Mouse (Mus musculus) spleen, adult 2 months (tissue): ENCODE data around the gene Sytl3. TPM values are rescaled to one million over a fixed set of nuclear protein-coding genes. Genes with fewer than 3 reads are reported as not detected.
"Not testable (repeated sequence)": the region's sequence is repeated elsewhere in the genome, so short reads cannot be mapped to it uniquely, and the experiment has no call there.

ENCODE experiments used
- DNase-seq, 2 experiments: peaks; one replicate each; pipeline versions ENCODE4 v3.0.0 to v3.0.0-alpha.2; 2012 to 2021; ENCODE audit warnings: low spot score in 2 of 2, low read depth in 1 of 2
- H3K27ac ChIP-seq: fragments of 200-500 bp; 2 replicates; pipeline ENCODE4 v1.5.1; 2012; ENCODE audit warnings: low read length, inconsistent platforms; ENCODE audit not compliant: insufficient read depth
- H3K27me3 ChIP-seq: fragments of 200-500 bp; 2 replicates; pipeline ENCODE4 v1.6.1; 2012; ENCODE audit warnings: mild to moderate bottlenecking, moderate library complexity, low read length, inconsistent platforms; ENCODE audit not compliant: control insufficient read depth, insufficient read depth
- H3K36me3 ChIP-seq: fragments of 200-500 bp; 2 replicates; pipeline ENCODE4 v1.6.1; 2012; ENCODE audit warnings: mild to moderate bottlenecking, low read length, inconsistent platforms; ENCODE audit not compliant: control insufficient read depth, insufficient read depth
- H3K4me1 ChIP-seq: fragments of 200-500 bp; 2 replicates; pipeline ENCODE4 v1.6.1; 2011; ENCODE audit warnings: inconsistent platforms; ENCODE audit not compliant: control insufficient read depth, insufficient read depth, insufficient read length
- H3K4me3 ChIP-seq: fragments of 200-500 bp; 2 replicates; pipeline ENCODE4 v1.5.1; 2011; ENCODE audit warnings: mild to moderate bottlenecking, inconsistent platforms; ENCODE audit not compliant: insufficient read depth, insufficient read length; ENCODE audit errors: extremely low read depth
- WGBS: fragments of 180-500 bp; shearing (Covaris S2); methylation state at CpG from one replicate; pipeline ENCODE4 v1.1.7; 2018; 5-methylcytosine and 5-hydroxymethylcytosine counted together
- polyA plus RNA-seq: library from polyadenylated mRNA; depleted of rRNA; stranded (reverse); fragments of >200 nt; gene quantifications from 2 replicates; pipeline ENCODE4 v1.2.3, GENCODE M21; 2012

Sytl3 gene
- polyA plus RNA-seq, 1 experiment = 3.8 TPM

- H3K27ac ChIP-seq, H3K27me3 ChIP-seq, DNase-seq, H3K4me1 ChIP-seq, H3K4me3 ChIP-seq, H3K36me3 ChIP-seq: not testable (repeated sequence)
- WGBS = 83% methylated on average over 4 of the region's 4 CpGs
Measured at GRCm38 (mm10) chr17:6645668-6646067, 13.2 kb upstream of the Sytl3 start.

GRCm38 (mm10) chr17:6646841-6647240 lies 12.1 kb upstream of the Sytl3 start:
- H3K27ac ChIP-seq, H3K4me3 ChIP-seq, DNase-seq, H3K36me3 ChIP-seq, H3K4me1 ChIP-seq, H3K27me3 ChIP-seq: not testable (repeated sequence)
- WGBS = 93% methylated on average over 8 of the region's 8 CpGs

- not testable (repeated sequence) for H3K4me3 ChIP-seq, H3K27ac ChIP-seq, H3K4me1 ChIP-seq, DNase-seq, H3K36me3 ChIP-seq, H3K27me3 ChIP-seq
- 98% methylated on average over 3 of the region's 3 CpGs for WGBS
Measured at GRCm38 (mm10) chr17:6647452-6647851, 11.4 kb upstream of the Sytl3 start.

GRCm38 (mm10) chr17:6650904-6651565 lies 7.9 kb upstream of the Sytl3 start:
- WGBS = 94% methylated on average over 7 of the region's 7 CpGs
- H3K27me3 ChIP-seq, H3K4me3 ChIP-seq, H3K36me3 ChIP-seq, H3K4me1 ChIP-seq, DNase-seq, H3K27ac ChIP-seq: not testable (repeated sequence)

- WGBS = 87% methylated on average over 4 of the region's 5 CpGs
Measured at GRCm38 (mm10) chr17:6653341-6653946, 5.4 kb upstream of the Sytl3 start.

GRCm38 (mm10) chr17:6655087-6655511 lies 3.8 kb upstream of the Sytl3 start:
- not testable (repeated sequence) for H3K4me1 ChIP-seq, H3K27me3 ChIP-seq, H3K36me3 ChIP-seq
- peak; percentile 30 to 38 for DNase-seq
- WGBS = under 1% methylated on average over 36 of the region's 36 CpGs
- H3K4me3 ChIP-seq = peak overlapping the region; percentile 67
- H3K27ac ChIP-seq = peak overlapping the region; percentile 64

More at GRCm38 (mm10) chr17:6653341-6653946, 5.4 kb upstream of the Sytl3 start:
- H3K36me3 ChIP-seq, H3K27ac ChIP-seq, H3K4me1 ChIP-seq, H3K4me3 ChIP-seq, H3K27me3 ChIP-seq, DNase-seq: not testable (repeated sequence)

- peak within 1 kb of the TSS; percentile 67 for H3K4me3 ChIP-seq
- WGBS = 1% methylated on average over 23 of the region's 33 CpGs
- not testable (repeated sequence) for H3K27me3 ChIP-seq, H3K4me1 ChIP-seq, H3K36me3 ChIP-seq
- DNase-seq = peak; percentile 36 to 52
- peak within 1 kb of the TSS; percentile 65 for H3K27ac ChIP-seq
Measured at GRCm38 (mm10) chr17:6655567-6656281, 3.2 kb upstream of the Sytl3 start, which contains the start of gene Dynlt1f. Gene Dynlt1f, minus strand, starts transcription at chr17:6655900.

GRCm38 (mm10) chr17:6656471-6656870 lies 2.4 kb upstream of the Sytl3 start:
- H3K36me3 ChIP-seq, H3K4me3 ChIP-seq, DNase-seq, H3K4me1 ChIP-seq, H3K27me3 ChIP-seq, H3K27ac ChIP-seq: not testable (repeated sequence)
- 90% methylated on average over 1 of the region's 3 CpGs for WGBS

- H3K36me3 ChIP-seq, H3K27ac ChIP-seq, H3K4me1 ChIP-seq, H3K4me3 ChIP-seq, DNase-seq, H3K27me3 ChIP-seq: not testable (repeated sequence)
- 73% methylated on average over 6 of the region's 6 CpGs for WGBS
Measured at GRCm38 (mm10) chr17:6660589-6660988, 1.7 kb downstream of the Sytl3 start.

- H3K4me3 ChIP-seq, DNase-seq, H3K27ac ChIP-seq, H3K36me3 ChIP-seq, H3K4me1 ChIP-seq, H3K27me3 ChIP-seq: not testable (repeated sequence)
- WGBS = 24% methylated on average over 9 of the region's 11 CpGs
Measured at GRCm38 (mm10) chr17:6661093-6661816, 2.4 kb downstream of the Sytl3 start.
